Mouse (Mus musculus) hindbrain, postnatal 0 days (tissue): Measurements from ENCODE around the gene Olfr1359. TPM values are rescaled to one million over a fixed set of nuclear protein-coding genes. Genes with fewer than 3 reads are reported as not detected.
"Not testable (repeated sequence)": the region's sequence is repeated elsewhere in the genome, so short reads cannot be mapped to it uniquely, and the experiment has no call there.

Experiments
- ATAC-seq: fragments of 200-750 bp; cut with Nextera tagmentation; 2 replicates; pipeline ENCODE4 v1.8.0; 2017; ENCODE audit warnings: mild to moderate bottlenecking, moderate TSS enrichment, moderate library complexity
- DNase-seq: peaks from one replicate; pipeline ENCODE4 v3.0.0-alpha.2; 2015; ENCODE audit warnings: low spot score
- H3K27ac ChIP-seq: fragments of 300-500 bp; sonication (generic); 2 replicates; pipeline ENCODE4 v1.5.1; 2014; ENCODE audit warnings: mild to moderate bottlenecking
- H3K27me3 ChIP-seq: fragments of 300-500 bp; sonication (generic); 2 replicates; pipeline ENCODE4 v1.6.1; 2014; ENCODE audit warnings: low read length, mixed read lengths; ENCODE audit not compliant: insufficient read depth
- H3K36me3 ChIP-seq: fragments of 300-500 bp; sonication (generic); 2 replicates; pipeline ENCODE4 v1.6.1; 2014; ENCODE audit warnings: low read length, mixed read lengths; ENCODE audit not compliant: insufficient read depth
- H3K4me1 ChIP-seq: fragments of 300-500 bp; sonication (generic); 2 replicates; pipeline ENCODE4 v1.6.1; 2014; ENCODE audit warnings: antibody characterized with exemption, low read length, mixed read lengths; ENCODE audit not compliant: insufficient read depth
- H3K4me2 ChIP-seq: fragments of 300-500 bp; sonication (generic); 2 replicates; pipeline ENCODE4 v1.6.1; 2014; ENCODE audit warnings: low read depth, mild to moderate bottlenecking, low read length, moderate library complexity, mixed read lengths
- H3K4me3 ChIP-seq: fragments of 300-500 bp; sonication (generic); 2 replicates; pipeline ENCODE4 v1.5.1; 2014; ENCODE audit warnings: low read length
- H3K9ac ChIP-seq: fragments of 300-500 bp; sonication (generic); replicated peaks from 2 replicates; pipeline ENCODE4 v1.6.1; 2014; ENCODE audit warnings: mild to moderate bottlenecking, low read length, moderate library complexity, mixed read lengths
- H3K9me3 ChIP-seq: fragments of 300-500 bp; sonication (generic); 2 replicates; pipeline ENCODE4 v1.6.1; 2016; ENCODE audit warnings: low read length, mixed read lengths
- CTCF ChIP-seq: IDR thresholded peaks from 2 replicates; pipeline ENCODE4 v1.5.1; 2016; ENCODE audit warnings: antibody characterized with exemption, control low read depth, low read depth
- WGBS: fragments of 180-500 bp; shearing (Covaris S2); extraction: QIAGEN DNeasy Blood & Tissue Kit; methylation state at CpG from one replicate; pipeline ENCODE4 v1.1.7; 2014; 5-methylcytosine and 5-hydroxymethylcytosine counted together
- polyA plus RNA-seq: library from polyadenylated mRNA; unstranded; fragments of >200 nt; fragmentation: Nextera tagmentation; extraction: Ambion mirVana; gene quantifications from 2 replicates; pipeline ENCODE4 v1.2.1, GENCODE M21; 2015
- total RNA-seq: library from RNA; depleted of rRNA; stranded (reverse); fragments of >200 nt; gene quantifications from 2 replicates; pipeline ENCODE4 v1.2.3, GENCODE M21; 2014

Olfr1359 gene
- total and polyA plus RNA-seq, 2 experiments from 2014 or later = not detected

DNA sequence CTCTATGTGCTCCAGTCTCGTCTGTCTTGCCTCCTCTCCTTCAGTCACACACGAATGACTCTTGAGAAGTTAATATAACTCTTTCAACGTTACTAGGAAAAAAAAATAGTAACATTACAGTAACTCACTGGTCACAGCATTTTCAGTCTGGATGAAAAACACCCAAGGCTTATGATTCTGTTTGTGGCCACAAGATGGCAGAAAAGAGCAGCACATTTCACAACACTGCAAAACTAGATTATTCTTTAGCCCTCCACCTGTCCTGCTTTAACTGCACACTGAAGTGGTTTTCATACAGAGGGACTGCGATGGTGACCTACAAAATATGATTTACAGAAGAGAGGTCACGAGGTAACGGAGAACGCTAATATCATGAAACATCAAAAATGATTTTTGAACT lies 16.8 kb downstream of the Olfr1359 start:
- ATAC-seq (no peak), DNase-seq (peak; percentile 77)
- Histone ChIP-seq H3K27me3 (no peaks in the 10 kb centered on the region), H3K9me3 (no peaks in the 10 kb centered on the region), H3K4me2 (peak overlapping the region; percentile 72), H3K27ac (no peak overlapping the region), H3K36me3 (no peaks in the 10 kb centered on the region), H3K4me1 (peaks cover 7% of the 10 kb centered on the region; the same call in 1 of the 2 replicates), H3K4me3 (peak overlapping the region; percentile 38), H3K9ac (peak overlapping the region; percentile 37; the same call in 1 of the 2 replicates)
- TF ChIP-seq CTCF = peak; percentile 92
- WGBS = 0% methylated on average over 7 of the region's 7 CpGs

DNA sequence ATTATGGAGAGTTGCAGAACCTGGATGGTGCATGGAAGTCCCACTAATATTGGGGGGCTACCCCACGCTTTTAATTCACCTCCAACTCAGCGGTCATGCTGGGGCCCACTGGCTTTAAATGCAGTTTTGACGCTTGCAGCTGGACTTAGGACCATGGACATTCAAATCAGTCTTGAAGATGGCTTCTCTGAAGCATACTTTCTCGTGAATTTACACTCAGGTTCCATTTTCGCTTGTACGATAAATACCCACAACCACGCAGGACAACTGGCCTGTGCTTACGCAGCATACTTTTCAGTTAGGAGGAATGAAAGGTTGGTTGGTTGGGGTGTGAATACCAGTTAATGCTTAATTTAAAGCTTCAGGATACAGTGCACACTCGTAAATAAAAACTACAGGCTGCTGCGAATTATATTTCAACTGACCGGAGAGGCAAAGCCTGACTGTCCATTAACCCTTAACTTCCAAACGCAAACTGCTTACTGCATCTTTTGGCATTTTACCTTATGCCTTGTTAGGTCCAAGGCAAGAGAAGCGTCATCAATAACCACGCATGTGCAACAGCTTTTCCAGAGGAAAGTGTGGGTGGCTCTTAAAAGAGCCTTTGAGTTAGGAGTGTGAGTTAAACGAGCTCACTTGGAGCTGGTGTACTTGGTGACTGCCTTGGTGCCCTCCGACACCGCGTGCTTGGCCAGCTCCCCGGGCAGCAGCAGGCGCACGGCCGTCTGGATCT lies 17.4 kb downstream of the Olfr1359 start:
- no peak for ATAC-seq

DNA sequence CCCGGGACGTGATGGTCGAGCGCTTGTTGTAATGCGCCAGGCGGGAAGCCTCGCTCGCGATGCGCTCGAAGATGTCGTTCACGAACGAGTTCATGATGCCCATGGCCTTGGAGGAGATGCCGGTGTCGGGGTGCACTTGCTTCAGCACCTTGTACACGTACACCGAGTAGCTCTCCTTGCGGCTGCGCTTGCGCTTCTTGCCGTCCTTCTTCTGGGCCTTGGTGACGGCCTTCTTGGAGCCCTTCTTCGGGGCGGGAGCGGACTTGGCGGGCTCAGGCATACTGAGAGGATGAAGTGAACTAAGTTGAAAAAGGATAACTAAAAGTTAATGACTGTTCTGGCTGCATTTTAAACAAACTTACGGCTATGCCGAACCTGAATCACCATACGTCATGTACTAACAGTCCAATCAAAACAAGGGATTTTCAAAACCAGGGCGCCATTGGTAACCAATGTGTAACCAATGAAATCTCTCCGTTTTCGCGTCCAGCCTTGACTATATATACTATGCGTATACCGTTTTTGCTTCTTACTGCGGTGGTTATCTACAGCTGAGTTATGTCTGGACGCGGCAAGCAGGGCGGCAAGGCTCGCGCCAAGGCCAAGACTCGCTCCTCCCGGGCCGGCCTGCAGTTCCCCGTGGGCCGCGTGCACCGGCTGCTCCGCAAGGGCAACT lies 18.1 kb downstream of the Olfr1359 start, which contains the start of the genes Hist1h2bl and Hist1h2ai:
TSS of gene Hist1h2bl (minus strand) at position 280 of the 676 bp plus-strand sequence.
TSS of gene Hist1h2ai (plus strand) at position 559 of the 676 bp plus-strand sequence.
- Histone ChIP-seq H3K9ac (peak within 1 kb of the TSS; percentile 44), H3K27ac (peak within 1 kb of the TSS; percentile 79), H3K4me3 (peak within 1 kb of the TSS; percentile 38), H3K4me2 (peak within 1 kb of the TSS; percentile 72)
- peak; percentile 95 for ATAC-seq
- not testable (repeated sequence) for H3K36me3 ChIP-seq, H3K4me1 ChIP-seq, H3K27me3 ChIP-seq, H3K9me3 ChIP-seq
- WGBS = under 1% methylated on average over 27 of the region's 50 CpGs
- peak; percentile 97 for DNase-seq

More for the DNA sequence above, 17.4 kb downstream of the Olfr1359 start:
- TF ChIP-seq CTCF = no peak
- Histone ChIP-seq H3K36me3 (no peaks in the 10 kb centered on the region), H3K9me3 (no peaks in the 10 kb centered on the region), H3K27ac (peak overlapping the region; percentile 79), H3K4me1 (peaks cover 7% of the 10 kb centered on the region; the same call in 1 of the 2 replicates), H3K27me3 (no peaks in the 10 kb centered on the region), H3K4me3 (peak overlapping the region; percentile 38), H3K4me2 (peak overlapping the region; percentile 72), H3K9ac (peak overlapping the region; percentile 37; the same call in 1 of the 2 replicates)
- peak; percentile 19 for DNase-seq
- under 1% methylated on average over 20 of the region's 22 CpGs for WGBS

DNA sequence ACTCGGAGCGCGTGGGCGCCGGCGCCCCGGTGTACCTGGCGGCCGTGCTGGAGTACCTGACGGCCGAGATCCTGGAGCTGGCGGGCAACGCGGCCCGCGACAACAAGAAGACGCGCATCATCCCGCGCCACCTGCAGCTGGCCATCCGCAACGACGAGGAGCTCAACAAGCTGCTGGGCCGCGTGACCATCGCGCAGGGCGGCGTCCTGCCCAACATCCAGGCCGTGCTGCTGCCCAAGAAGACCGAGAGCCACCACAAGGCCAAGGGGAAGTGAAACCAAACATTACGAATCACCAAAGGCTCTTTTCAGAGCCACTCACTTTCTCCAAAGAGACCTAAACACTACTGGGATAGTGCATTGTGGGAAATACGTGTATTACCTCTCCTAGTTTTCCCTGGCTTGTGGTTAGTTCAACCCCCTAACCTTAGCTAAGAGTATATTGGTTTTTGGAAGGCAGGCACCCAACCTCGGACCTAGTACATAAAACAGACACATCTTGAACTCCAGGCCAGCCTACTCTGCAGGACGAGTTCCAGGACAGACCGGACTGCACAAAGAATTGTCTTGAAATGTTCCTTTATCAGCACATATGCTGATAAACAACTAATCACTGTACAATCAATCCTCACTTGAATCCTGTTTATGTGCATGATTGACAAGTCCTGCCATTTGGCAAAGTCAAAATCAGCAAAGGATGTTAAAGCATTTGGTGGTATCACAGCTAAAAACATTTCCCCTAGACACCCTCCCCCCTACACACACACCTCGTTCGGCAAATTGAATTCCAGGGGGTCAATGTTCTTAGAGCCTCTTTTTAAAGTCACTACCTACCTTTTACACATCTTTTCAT lies 18.9 kb downstream of the Olfr1359 start:
- ATAC-seq, H3K4me1 ChIP-seq, H3K36me3 ChIP-seq, H3K9me3 ChIP-seq, H3K27me3 ChIP-seq: not testable (repeated sequence)
- Histone ChIP-seq H3K4me2 (peak overlapping the region; percentile 72), H3K9ac (peak overlapping the region; percentile 44), H3K27ac (peak overlapping the region; percentile 79), H3K4me3 (peak overlapping the region; percentile 38)
- peak; percentile 22 for DNase-seq
- WGBS = 0% methylated on average over 9 of the region's 38 CpGs

DNA sequence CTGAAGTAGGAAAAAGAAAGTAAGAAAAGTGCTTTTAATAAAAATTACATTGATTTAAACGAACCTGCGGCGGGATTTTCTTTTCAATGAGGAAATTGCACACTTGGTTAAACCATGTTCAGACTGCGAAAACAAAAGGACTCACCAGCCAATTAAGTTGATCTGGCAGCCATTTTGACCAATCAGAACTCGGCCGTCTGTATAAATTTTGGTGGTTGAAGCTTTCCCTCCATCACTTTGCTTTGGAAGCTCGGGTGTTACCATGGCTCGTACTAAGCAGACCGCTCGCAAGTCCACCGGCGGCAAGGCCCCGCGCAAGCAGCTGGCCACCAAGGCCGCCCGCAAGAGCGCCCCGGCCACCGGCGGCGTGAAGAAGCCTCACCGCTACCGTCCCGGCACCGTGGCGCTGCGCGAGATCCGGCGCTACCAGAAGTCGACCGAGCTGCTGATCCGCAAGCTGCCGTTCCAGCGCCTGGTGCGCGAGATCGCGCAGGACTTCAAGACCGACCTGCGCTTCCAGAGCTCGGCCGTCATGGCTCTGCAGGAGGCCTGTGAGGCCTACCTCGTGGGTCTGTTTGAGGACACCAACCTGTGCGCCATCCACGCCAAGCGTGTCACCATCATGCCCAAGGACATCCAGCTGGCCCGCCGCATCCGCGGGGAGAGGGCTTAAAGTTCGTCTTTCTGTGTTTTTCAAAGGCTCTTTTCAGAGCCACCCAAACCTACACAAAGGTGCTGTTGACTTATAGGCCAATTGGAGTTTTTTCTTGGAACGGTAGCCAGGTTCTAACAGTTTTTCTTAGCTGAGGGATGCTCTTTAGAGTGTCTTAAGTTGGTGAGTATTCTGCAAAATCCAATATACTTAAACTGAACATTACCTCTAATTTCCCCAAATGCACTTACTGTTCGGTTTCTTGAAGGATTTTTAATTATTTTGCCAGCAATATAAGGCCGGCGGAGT lies 19.8 kb downstream of the Olfr1359 start, which contains the start of gene Hist1h3h:
TSS of gene Hist1h3h (plus strand) at position 263 of the 961 bp plus-strand sequence.
- H3K27me3 ChIP-seq, H3K36me3 ChIP-seq, H3K9me3 ChIP-seq, H3K4me1 ChIP-seq: not testable (repeated sequence)
- Histone ChIP-seq H3K27ac (peak within 1 kb of the TSS; percentile 79), H3K4me2 (peak within 1 kb of the TSS; percentile 72), H3K4me3 (peak within 1 kb of the TSS; percentile 38), H3K9ac (peak within 1 kb of the TSS; percentile 44)
- 2% methylated on average over 27 of the region's 56 CpGs for WGBS
- ATAC-seq (peak; percentile 53), DNase-seq (peak; percentile 94)
